Mouse (Mus musculus) heart, embryonic 11.5 days (tissue): Measurements from ENCODE around the gene Scn5a. TPM values are rescaled to one million over a fixed set of nuclear protein-coding genes. Genes with fewer than 3 reads are reported as not detected.
A peak's percentile ranks its signal among the peaks of the same experiment; 100 is the strongest.

Source experiments
- ATAC-seq: fragments of 200-750 bp; cut with Nextera tagmentation; replicated peaks from 2 replicates; pipeline ENCODE4 v1.8.0; 2017; ENCODE audit warnings: moderate library complexity; ENCODE audit not compliant: insufficient number of reproducible peaks, low FRiP score, low TSS enrichment
- H3K27ac ChIP-seq: fragments of 300-500 bp; sonication (generic); 2 replicates; pipeline ENCODE4 v1.5.1; 2014; ENCODE audit warnings: mild to moderate bottlenecking, low read depth, low read length
- H3K27me3 ChIP-seq: fragments of 300-500 bp; sonication (generic); 2 replicates; pipeline ENCODE4 v1.6.1; 2014; ENCODE audit warnings: mild to moderate bottlenecking, low read length, mixed read lengths; ENCODE audit not compliant: control insufficient read depth, insufficient read depth
- H3K36me3 ChIP-seq: fragments of 300-500 bp; sonication (generic); 2 replicates; pipeline ENCODE4 v1.6.1; 2014; ENCODE audit warnings: mild to moderate bottlenecking, low read length, moderate library complexity, mixed read lengths; ENCODE audit not compliant: control insufficient read depth, insufficient read depth
- H3K4me1 ChIP-seq: fragments of 300-500 bp; sonication (generic); 2 replicates; pipeline ENCODE4 v1.6.1; 2014; ENCODE audit warnings: low read length; ENCODE audit not compliant: control insufficient read depth, insufficient read depth
- H3K4me2 ChIP-seq: fragments of 300-500 bp; sonication (generic); 2 replicates; pipeline ENCODE4 v1.6.1; 2014; ENCODE audit warnings: mild to moderate bottlenecking, moderate library complexity
- H3K4me3 ChIP-seq: fragments of 300-500 bp; sonication (generic); 2 replicates; pipeline ENCODE4 v1.5.1; 2014; ENCODE audit warnings: low read depth, low read length
- H3K9ac ChIP-seq: fragments of 300-500 bp; sonication (generic); 2 replicates; pipeline ENCODE4 v1.6.1; 2014; ENCODE audit warnings: mild to moderate bottlenecking, low read depth, low read length, moderate library complexity
- H3K9me3 ChIP-seq: fragments of 300-500 bp; sonication (generic); replicated peaks from 2 replicates; pipeline ENCODE4 v1.6.1; 2016; ENCODE audit warnings: low read length; ENCODE audit not compliant: control insufficient read depth
- WGBS: fragments of 180-500 bp; shearing (Covaris S2); extraction: QIAGEN DNeasy Blood & Tissue Kit; methylation state at CpG from one replicate; pipeline ENCODE4 v1.1.7; 2014; ENCODE audit not compliant: insufficient replicate concordance; 5-methylcytosine and 5-hydroxymethylcytosine counted together
- polyA plus RNA-seq: library from polyadenylated mRNA; unstranded; fragments of >200 nt; fragmentation: Nextera tagmentation; extraction: Ambion mirVana; gene quantifications from 2 replicates; pipeline ENCODE4 v1.2.1, GENCODE M21; 2014

The Scn5a gene
- polyA plus RNA-seq, 1 experiment from 2014 or later, result 8.0 TPM

- Histone ChIP-seq H3K4me1 (peaks cover 5% of the 10 kb centered on the region; the same call in 1 of the 2 replicates), H3K4me3 (no peak overlapping the region), H3K9ac (no peak overlapping the region), H3K27ac (no peak overlapping the region), H3K9me3 (no peaks in the 10 kb centered on the region), H3K4me2 (no peak overlapping the region), H3K36me3 (no peaks in the 10 kb centered on the region), H3K27me3 (peaks cover 26% of the 10 kb centered on the region)
- 16% methylated on average over 10 of the region's 10 CpGs for WGBS
- no peak for ATAC-seq
Measured at GRCm38 (mm10) chr9:119531684-119532417, 47.0 kb downstream of the Scn5a start.

DNA sequence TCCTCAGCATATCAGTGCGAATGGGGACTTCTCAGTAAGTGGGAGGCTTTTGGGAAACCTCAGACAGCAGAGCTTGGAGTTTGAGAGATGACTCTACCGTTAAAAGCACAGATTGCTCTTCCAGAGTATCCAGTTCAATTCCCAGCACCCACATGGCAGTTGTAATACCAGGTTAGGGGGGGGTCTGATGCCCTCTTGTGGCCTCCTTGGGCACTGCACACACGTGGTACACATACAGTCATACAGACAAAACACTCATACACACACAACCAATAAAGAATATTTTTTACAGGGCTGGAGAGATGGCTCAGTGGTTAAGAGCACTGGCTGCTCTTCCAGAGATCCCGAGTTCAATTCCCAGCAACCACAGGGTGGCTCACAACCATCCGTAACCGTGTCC lies 54.3 kb downstream of the Scn5a start:
- no peak overlapping the region for H3K9ac ChIP-seq
- H3K4me3 ChIP-seq, result no peak overlapping the region
- no peaks in the 10 kb centered on the region for H3K4me1 ChIP-seq
- H3K36me3 ChIP-seq, result no peaks in the 10 kb centered on the region; the same call in 1 of the 2 replicates
- H3K4me2 ChIP-seq, result no peak overlapping the region
- H3K9me3 ChIP-seq, result no peaks in the 10 kb centered on the region
- no peak overlapping the region for H3K27ac ChIP-seq
- WGBS, result 85% methylated on average over 6 of the region's 6 CpGs
- no peak for ATAC-seq
- H3K27me3 ChIP-seq, result peaks cover 4% of the 10 kb centered on the region; the same call in 1 of the 2 replicates

- no peak for ATAC-seq
- H3K9me3 ChIP-seq, result no peaks in the 10 kb centered on the region
- 80% methylated on average over 8 of the region's 8 CpGs for WGBS
- H3K4me3 ChIP-seq, result no peak overlapping the region
- H3K27me3 ChIP-seq, result peaks cover 2% of the 10 kb centered on the region; the same call in 1 of the 2 replicates
- no peak overlapping the region for H3K27ac ChIP-seq
- no peaks in the 10 kb centered on the region; the same call in 1 of the 2 replicates for H3K36me3 ChIP-seq
- H3K4me2 ChIP-seq, result no peak overlapping the region
- H3K9ac ChIP-seq, result no peak overlapping the region
- H3K4me1 ChIP-seq, result peaks cover 2% of the 10 kb centered on the region
Measured at GRCm38 (mm10) chr9:119523301-119523700, 55.5 kb downstream of the Scn5a start.

GRCm38 (mm10) chr9:119519116-119519515 lies 59.7 kb downstream of the Scn5a start:
- peaks cover 19% of the 10 kb centered on the region for H3K4me1 ChIP-seq
- no peak overlapping the region for H3K27ac ChIP-seq
- H3K4me2 ChIP-seq, result no peak overlapping the region
- H3K9me3 ChIP-seq, result no peaks in the 10 kb centered on the region
- peaks cover 15% of the 10 kb centered on the region for H3K27me3 ChIP-seq
- no peaks in the 10 kb centered on the region; the same call in 1 of the 2 replicates for H3K36me3 ChIP-seq
- H3K9ac ChIP-seq, result no peak overlapping the region
- ATAC-seq, result no peak
- 52% methylated on average over 23 of the region's 23 CpGs for WGBS
- no peak overlapping the region for H3K4me3 ChIP-seq

GRCm38 (mm10) chr9:119518177-119518576 lies 60.6 kb downstream of the Scn5a start:
- H3K4me1 ChIP-seq, result peaks cover 19% of the 10 kb centered on the region
- H3K36me3 ChIP-seq, result no peaks in the 10 kb centered on the region; the same call in 1 of the 2 replicates
- H3K4me3 ChIP-seq, result no peak overlapping the region

DNA sequence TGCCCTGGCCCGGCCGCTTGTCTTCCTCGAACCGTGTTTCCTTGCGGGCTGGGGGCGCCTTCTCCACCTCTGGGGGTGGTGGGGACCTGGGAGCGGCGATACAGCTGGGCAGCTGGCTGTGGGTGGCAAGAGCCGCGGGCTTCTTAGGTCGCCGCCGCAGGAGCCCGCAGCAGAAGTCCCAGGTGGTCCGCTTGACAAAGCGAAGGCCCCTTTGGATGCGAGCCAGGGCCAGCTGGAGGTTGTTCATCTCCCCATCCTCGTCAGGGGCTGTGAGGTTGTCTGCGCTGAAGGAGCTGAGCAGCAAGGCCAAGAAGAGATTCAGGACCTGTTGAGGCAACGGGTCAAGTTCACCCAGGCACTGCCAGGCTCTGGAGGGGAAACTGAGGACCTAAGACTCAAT lies 61.3 kb downstream of the Scn5a start:
- Histone ChIP-seq H3K4me3 (no peak overlapping the region), H3K27me3 (peaks cover 15% of the 10 kb centered on the region), H3K4me2 (no peak overlapping the region), H3K36me3 (no peaks in the 10 kb centered on the region; the same call in 1 of the 2 replicates), H3K27ac (no peak overlapping the region; the same call in none of the 2 replicates), H3K9me3 (no peaks in the 10 kb centered on the region), H3K9ac (no peak overlapping the region), H3K4me1 (peaks cover 19% of the 10 kb centered on the region)
- 31% methylated on average over 20 of the region's 20 CpGs for WGBS
- ATAC-seq, result no peak

More at GRCm38 (mm10) chr9:119518177-119518576, 60.6 kb downstream of the Scn5a start:
- Histone ChIP-seq H3K9ac (no peak overlapping the region), H3K27me3 (peaks cover 15% of the 10 kb centered on the region), H3K4me2 (no peak overlapping the region), H3K9me3 (no peaks in the 10 kb centered on the region), H3K27ac (no peak overlapping the region)
- no peak for ATAC-seq
- 64% methylated on average over 8 of the region's 8 CpGs for WGBS

DNA sequence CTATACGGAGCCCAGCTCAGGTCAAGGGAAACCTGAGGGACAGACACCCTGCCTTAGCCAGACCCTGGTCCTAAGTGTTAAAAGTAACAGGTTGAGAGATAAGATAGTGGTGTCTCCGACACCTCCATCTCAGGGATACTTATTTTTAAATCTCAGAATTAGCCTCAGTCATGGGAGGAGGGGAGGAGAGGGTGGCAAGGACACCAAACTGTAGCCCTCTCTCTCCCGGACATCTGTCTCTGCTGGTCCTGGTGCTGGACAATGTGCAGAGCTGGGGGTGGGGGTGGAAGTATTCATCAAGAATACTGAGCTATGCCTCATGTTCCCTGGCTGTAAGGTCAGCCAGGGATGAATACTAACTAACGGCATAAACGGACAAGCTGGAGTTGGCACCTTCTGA lies 62.0 kb downstream of the Scn5a start:
- Histone ChIP-seq H3K4me2 (no peak overlapping the region), H3K36me3 (no peaks in the 10 kb centered on the region; the same call in 1 of the 2 replicates), H3K4me1 (peaks cover 19% of the 10 kb centered on the region), H3K4me3 (no peak overlapping the region), H3K9me3 (no peaks in the 10 kb centered on the region), H3K9ac (no peak overlapping the region; the same call in 1 of the 2 replicates), H3K27me3 (peaks cover 15% of the 10 kb centered on the region), H3K27ac (peak overlapping the region; percentile 29; the same call in 1 of the 2 replicates)
- 37% methylated on average over 5 of the region's 5 CpGs for WGBS
- ATAC-seq, result no peak

GRCm38 (mm10) chr9:119515454-119515853 lies 63.4 kb downstream of the Scn5a start:
- Histone ChIP-seq H3K36me3 (no peaks in the 10 kb centered on the region), H3K4me3 (no peak overlapping the region), H3K27me3 (peaks cover 15% of the 10 kb centered on the region), H3K27ac (no peak overlapping the region), H3K4me1 (peaks cover 19% of the 10 kb centered on the region), H3K4me2 (no peak overlapping the region), H3K9me3 (no peaks in the 10 kb centered on the region), H3K9ac (no peak overlapping the region)
- WGBS, result 71% methylated on average over 9 of the region's 9 CpGs
- ATAC-seq, result no peak

GRCm38 (mm10) chr9:119514986-119515385 lies 63.8 kb downstream of the Scn5a start:
- no peaks in the 10 kb centered on the region for H3K9me3 ChIP-seq
- ATAC-seq, result no peak
- H3K4me2 ChIP-seq, result no peak overlapping the region
- H3K9ac ChIP-seq, result no peak overlapping the region
- H3K27ac ChIP-seq, result no peak overlapping the region
- peaks cover 15% of the 10 kb centered on the region for H3K27me3 ChIP-seq
- H3K36me3 ChIP-seq, result no peaks in the 10 kb centered on the region
- H3K4me3 ChIP-seq, result no peak overlapping the region
- peaks cover 19% of the 10 kb centered on the region for H3K4me1 ChIP-seq
- WGBS, result 77% methylated on average over 8 of the region's 8 CpGs
